Mouse (Mus musculus): ENCODE measurements around the gene Arhgap40. TPM values are rescaled to one million over a fixed set of nuclear protein-coding genes. Genes with fewer than 3 reads are reported as not detected.

Gene Arhgap40
- polyA plus RNA-seq, 1 experiment = not detected

- Histone ChIP-seq H3K79me2 (ENCODE audit: control insufficient read depth, insufficient read depth) (no peaks in the 10 kb centered on the region), H3ac (ENCODE audit: control insufficient read depth, insufficient read length) (no peak overlapping the region), H3K27me3 (ENCODE audit: control insufficient read depth, insufficient read depth, insufficient read length) (peaks cover 29% of the 10 kb centered on the region), H3K36me3 (ENCODE audit: control insufficient read depth, insufficient read depth) (no peaks in the 10 kb centered on the region), H3K4me3 (no peak overlapping the region), H3K4me2 (ENCODE audit: low read depth) (no peak overlapping the region)
- TF ChIP-seq MYOG (IDR thresholded peaks at IDR 0.05; ENCODE audit: control insufficient read depth in 1 of 3, insufficient read depth in 1 of 3, insufficient read length in 2 of 3, low read depth in 2 of 3) (no peak), CEBPB (IDR thresholded peaks at IDR 0.05; ENCODE audit: insufficient read depth, poor library complexity, severe bottlenecking) (no peak), MYOD1 (IDR thresholded peaks at IDR 0.05; ENCODE audit: control insufficient read depth in 1 of 3, insufficient read length in 2 of 3, low read depth in 2 of 3) (no peak), E2F4 (IDR thresholded peaks at IDR 0.05; ENCODE audit: insufficient read depth) (no peak), SRF (IDR thresholded peaks at IDR 0.05; ENCODE audit: control insufficient read depth, insufficient read length, low read depth) (no peak), POLR2A (IDR thresholded peaks at IDR 0.05; ENCODE audit: insufficient read length, low read depth) (no peak), POLR2AphosphoS2 (IDR thresholded peaks at IDR 0.05; ENCODE audit: insufficient read length, low read depth) (no peak), TCF3 (IDR thresholded peaks at IDR 0.05; ENCODE audit: insufficient read length, low read depth) (no peak), USF1 (IDR thresholded peaks at IDR 0.05; ENCODE audit: low read depth) (no peak), REST (IDR thresholded peaks at IDR 0.05; ENCODE audit: insufficient read depth, insufficient read length) (no peak), MAX (IDR thresholded peaks at IDR 0.05; ENCODE audit: low read depth) (no peak)
These were observed 44.2 kb downstream of the Arhgap40 start for GRCm38 (mm10) chr2:158556750-158557149.

- H3K79me2 ChIP-seq (ENCODE audit: control insufficient read depth, insufficient read depth) = no peaks in the 10 kb centered on the region
- TF ChIP-seq MYOD1 (IDR thresholded peaks at IDR 0.05; ENCODE audit: control insufficient read depth in 1 of 3, insufficient read length in 2 of 3, low read depth in 2 of 3) (no peak), POLR2A (IDR thresholded peaks at IDR 0.05; ENCODE audit: insufficient read length, low read depth) (no peak), USF1 (IDR thresholded peaks at IDR 0.05; ENCODE audit: low read depth) (no peak), POLR2AphosphoS2 (IDR thresholded peaks at IDR 0.05; ENCODE audit: insufficient read length, low read depth) (no peak), MAX (IDR thresholded peaks at IDR 0.05; ENCODE audit: low read depth) (no peak), TCF3 (IDR thresholded peaks at IDR 0.05; ENCODE audit: insufficient read length, low read depth) (no peak), CEBPB (IDR thresholded peaks at IDR 0.05; ENCODE audit: insufficient read depth, poor library complexity, severe bottlenecking) (no peak), MYOG (IDR thresholded peaks at IDR 0.05; ENCODE audit: control insufficient read depth in 1 of 3, insufficient read depth in 1 of 3, insufficient read length in 2 of 3, low read depth in 2 of 3) (no peak), REST (IDR thresholded peaks at IDR 0.05; ENCODE audit: insufficient read depth, insufficient read length) (no peak), TCF12 (IDR thresholded peaks at IDR 0.05; ENCODE audit: insufficient read depth, poor library complexity, severe bottlenecking) (no peak), SRF (IDR thresholded peaks at IDR 0.05; ENCODE audit: control insufficient read depth, insufficient read length, low read depth) (no peak), E2F4 (IDR thresholded peaks at IDR 0.05; ENCODE audit: insufficient read depth) (no peak)
- H3K27me3 ChIP-seq (ENCODE audit: control insufficient read depth, insufficient read depth, insufficient read length) = peaks cover 26% of the 10 kb centered on the region
- no peak overlapping the region for H3K4me3 ChIP-seq
- H3K4me2 ChIP-seq (ENCODE audit: low read depth) = no peak overlapping the region
- no peak overlapping the region for H3ac ChIP-seq (ENCODE audit: control insufficient read depth, insufficient read length)
- no peaks in the 10 kb centered on the region for H3K36me3 ChIP-seq (ENCODE audit: control insufficient read depth, insufficient read depth)
These were observed 47.3 kb downstream of the Arhgap40 start for GRCm38 (mm10) chr2:158559945-158560344.

- Histone ChIP-seq H3K27me3 (ENCODE audit: control insufficient read depth, insufficient read depth, insufficient read length) (peaks cover 20% of the 10 kb centered on the region), H3K36me3 (ENCODE audit: control insufficient read depth, insufficient read depth) (no peaks in the 10 kb centered on the region), H3K4me3 (no peak overlapping the region), H3ac (ENCODE audit: control insufficient read depth, insufficient read length) (no peak overlapping the region), H3K4me2 (ENCODE audit: low read depth) (no peak overlapping the region), H3K79me2 (ENCODE audit: control insufficient read depth, insufficient read depth) (no peaks in the 10 kb centered on the region)
- TF ChIP-seq CEBPB (IDR thresholded peaks at IDR 0.05; ENCODE audit: insufficient read depth, poor library complexity, severe bottlenecking) (no peak), MYOG (IDR thresholded peaks at IDR 0.05; ENCODE audit: control insufficient read depth in 1 of 3, insufficient read depth in 1 of 3, insufficient read length in 2 of 3, low read depth in 2 of 3) (no peak), TCF3 (IDR thresholded peaks at IDR 0.05; ENCODE audit: insufficient read length, low read depth) (no peak), TCF12 (IDR thresholded peaks at IDR 0.05; ENCODE audit: insufficient read depth, poor library complexity, severe bottlenecking) (no peak), USF1 (IDR thresholded peaks at IDR 0.05; ENCODE audit: low read depth) (no peak), E2F4 (IDR thresholded peaks at IDR 0.05; ENCODE audit: insufficient read depth) (no peak), REST (IDR thresholded peaks at IDR 0.05; ENCODE audit: insufficient read depth, insufficient read length) (no peak), POLR2AphosphoS2 (IDR thresholded peaks at IDR 0.05; ENCODE audit: insufficient read length, low read depth) (no peak), POLR2A (IDR thresholded peaks at IDR 0.05; ENCODE audit: insufficient read length, low read depth) (no peak), MAX (IDR thresholded peaks at IDR 0.05; ENCODE audit: low read depth) (no peak), MYOD1 (IDR thresholded peaks at IDR 0.05; ENCODE audit: control insufficient read depth in 1 of 3, insufficient read length in 2 of 3, low read depth in 2 of 3) (no peak), SRF (IDR thresholded peaks at IDR 0.05; ENCODE audit: control insufficient read depth, insufficient read length, low read depth) (no peak)
These were observed 48.2 kb downstream of the Arhgap40 start for GRCm38 (mm10) chr2:158560801-158561200.

- TF ChIP-seq MYOD1 (IDR thresholded peaks at IDR 0.05; ENCODE audit: control insufficient read depth in 1 of 3, insufficient read length in 2 of 3, low read depth in 2 of 3) (no peak), TCF3 (IDR thresholded peaks at IDR 0.05; ENCODE audit: insufficient read length, low read depth) (no peak), CEBPB (IDR thresholded peaks at IDR 0.05; ENCODE audit: insufficient read depth, poor library complexity, severe bottlenecking) (no peak), MYOG (IDR thresholded peaks at IDR 0.05; ENCODE audit: control insufficient read depth in 1 of 3, insufficient read depth in 1 of 3, insufficient read length in 2 of 3, low read depth in 2 of 3) (no peak), E2F4 (IDR thresholded peaks at IDR 0.05; ENCODE audit: insufficient read depth) (no peak), POLR2AphosphoS2 (IDR thresholded peaks at IDR 0.05; ENCODE audit: insufficient read length, low read depth) (no peak), TCF12 (IDR thresholded peaks at IDR 0.05; ENCODE audit: insufficient read depth, poor library complexity, severe bottlenecking) (no peak), SRF (IDR thresholded peaks at IDR 0.05; ENCODE audit: control insufficient read depth, insufficient read length, low read depth) (no peak)
- Histone ChIP-seq H3K4me3 (no peak overlapping the region), H3ac (ENCODE audit: control insufficient read depth, insufficient read length) (no peak overlapping the region), H3K79me2 (ENCODE audit: control insufficient read depth, insufficient read depth) (no peaks in the 10 kb centered on the region), H3K27me3 (ENCODE audit: control insufficient read depth, insufficient read depth, insufficient read length) (peaks cover 20% of the 10 kb centered on the region), H3K4me2 (ENCODE audit: low read depth) (no peak overlapping the region), H3K36me3 (ENCODE audit: control insufficient read depth, insufficient read depth) (no peaks in the 10 kb centered on the region)
These were observed 49.0 kb downstream of the Arhgap40 start for GRCm38 (mm10) chr2:158561371-158562144.

All from myocyte (in vitro differentiated cells).